Mouse (Mus musculus) 3134 (cell line): ENCODE data around the gene Dhx8.

Experiments
- DNase-seq: peaks from one replicate; pipeline ENCODE4 v3.0.0-alpha.2; 2011; ENCODE audit warnings: low spot score; ENCODE audit not compliant: insufficient read length; ENCODE audit errors: extremely low read depth

The Dhx8 gene

DNA sequence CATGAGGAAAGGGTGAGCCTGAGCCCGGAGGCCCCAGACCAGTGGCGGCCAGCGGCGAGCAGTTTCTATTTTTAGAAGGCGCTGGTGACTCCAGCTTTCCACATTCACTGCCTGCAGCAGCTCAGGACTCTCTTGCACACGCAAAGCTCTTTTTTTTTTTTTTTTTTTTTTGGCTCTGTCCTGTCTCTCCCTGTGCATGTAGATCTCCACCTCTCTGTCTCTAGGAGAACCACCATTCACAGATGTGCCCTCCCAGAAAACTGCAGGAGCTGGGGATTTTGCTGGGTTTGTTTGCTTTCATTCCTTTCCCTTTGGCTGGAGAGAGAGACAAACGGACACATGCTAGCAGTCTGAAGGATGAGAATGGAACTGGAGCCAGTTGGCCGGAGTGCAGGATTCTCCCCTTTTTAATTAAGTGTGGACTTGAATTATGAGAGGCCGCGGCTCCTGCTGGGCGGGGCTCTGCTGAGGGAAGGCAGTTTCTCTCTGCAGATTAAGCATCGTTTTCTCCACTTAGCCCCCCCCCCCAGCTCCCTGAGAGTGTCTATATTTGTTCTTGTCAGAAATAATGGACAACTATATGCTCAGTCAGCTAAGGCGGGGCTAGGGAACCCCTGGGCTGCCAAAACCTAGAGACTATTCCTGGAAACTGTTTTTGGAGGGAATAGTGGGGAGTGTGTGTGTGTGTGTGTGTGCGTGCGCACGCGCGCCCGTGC lies 58.2 kb downstream of the Dhx8 start:
- peak; percentile 69 for DNase-seq

DNA sequence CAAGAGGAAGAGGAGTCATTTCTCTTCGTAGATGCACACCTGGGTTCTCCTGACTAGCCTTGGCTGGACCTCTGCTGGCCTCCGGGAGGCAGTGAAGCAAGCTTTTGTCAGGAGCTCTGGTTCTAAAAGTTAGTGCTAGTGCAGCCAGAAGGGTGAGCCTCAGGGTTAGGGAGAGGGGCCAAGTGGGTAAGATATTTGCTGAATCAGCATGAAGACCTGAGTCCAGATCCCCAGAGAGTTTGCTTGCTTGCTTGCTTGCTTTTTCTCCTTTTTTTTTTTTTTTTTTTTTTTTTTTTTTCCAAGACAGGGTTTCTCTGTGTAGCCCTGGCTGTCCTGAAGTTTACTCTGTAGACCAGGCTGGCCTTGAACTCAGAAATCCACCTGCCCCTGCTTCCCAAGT lies 64.6 kb downstream of the Dhx8 start:
- no peak for DNase-seq

- DNase-seq = no peak
Measured at GRCm38 (mm10) chr11:101798083-101798482, 65.4 kb downstream of the Dhx8 start.

GRCm38 (mm10) chr11:101801386-101801785 lies 68.7 kb downstream of the Dhx8 start:
- DNase-seq = no peak

DNA sequence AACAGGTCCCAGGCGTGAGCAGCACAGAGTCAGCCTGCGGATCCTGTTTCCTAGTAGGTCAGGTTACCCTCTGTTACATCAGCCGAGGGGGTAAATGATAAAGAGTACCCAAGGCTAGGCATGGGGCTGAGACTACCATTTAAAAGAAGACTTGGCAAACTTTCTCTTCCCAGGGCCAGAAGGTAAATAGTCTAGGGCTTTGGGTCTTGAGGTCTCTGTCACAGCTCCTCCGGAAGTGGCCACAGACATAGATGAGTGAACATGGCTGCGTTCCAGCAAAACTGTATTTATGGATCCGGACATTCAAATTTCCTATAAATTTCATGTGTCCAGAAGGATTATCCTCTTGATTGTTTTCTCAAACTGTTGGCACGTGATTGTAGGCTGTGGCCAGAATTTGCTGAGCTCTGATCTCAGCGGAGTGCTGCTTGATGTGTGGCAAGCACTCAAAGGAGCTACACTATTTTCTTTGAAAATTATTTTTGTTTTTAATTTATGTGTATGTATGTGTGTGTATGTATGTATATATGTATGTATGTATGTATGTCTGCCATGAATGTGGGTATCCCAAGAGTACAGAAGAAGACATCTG lies 72.5 kb downstream of the Dhx8 start:
- no peak for DNase-seq

DNA sequence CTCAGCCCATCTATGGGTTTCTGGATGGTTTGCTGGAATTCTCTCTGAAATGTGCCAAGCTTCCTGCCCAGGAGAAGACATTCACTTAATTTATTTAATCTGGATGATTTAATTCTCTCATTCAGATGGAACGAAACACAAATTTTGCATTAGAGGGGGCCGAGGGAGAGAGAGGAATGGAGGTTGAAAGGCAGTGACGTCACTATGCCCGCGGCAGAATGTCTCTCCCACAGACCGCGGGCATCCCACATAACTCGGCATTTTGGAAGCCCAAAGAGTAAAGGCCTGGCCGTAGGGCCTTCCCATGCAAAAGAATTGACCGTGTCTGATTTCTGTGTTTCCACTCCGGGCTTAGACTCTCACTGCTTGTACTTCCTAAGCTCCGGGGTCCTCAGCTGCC lies 74.0 kb downstream of the Dhx8 start:
- peak; percentile 71 for DNase-seq

DNA sequence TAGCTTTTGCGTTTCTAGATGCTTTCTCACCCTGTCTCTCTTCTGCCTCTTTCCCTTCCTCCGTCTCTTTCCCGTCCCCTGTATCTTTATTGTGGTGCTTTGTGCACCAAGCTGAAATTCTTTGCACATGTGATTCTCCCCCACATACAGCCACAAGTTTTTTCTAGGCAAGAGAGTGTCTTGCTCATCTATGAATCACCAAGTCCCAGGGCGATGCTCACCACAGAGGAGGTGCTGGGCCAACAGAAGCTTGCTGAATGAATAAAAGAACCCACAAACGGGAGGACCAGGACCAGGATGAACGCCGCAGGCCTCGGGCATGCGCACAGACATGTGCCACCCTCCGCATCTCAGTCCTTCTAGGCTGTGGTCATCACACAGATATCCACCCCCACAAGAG lies 74.5 kb downstream of the Dhx8 start:
- DNase-seq = peak; percentile 87

- DNase-seq = no peak
Measured at GRCm38 (mm10) chr11:101809060-101809828, 76.5 kb downstream of the Dhx8 start.

DNA sequence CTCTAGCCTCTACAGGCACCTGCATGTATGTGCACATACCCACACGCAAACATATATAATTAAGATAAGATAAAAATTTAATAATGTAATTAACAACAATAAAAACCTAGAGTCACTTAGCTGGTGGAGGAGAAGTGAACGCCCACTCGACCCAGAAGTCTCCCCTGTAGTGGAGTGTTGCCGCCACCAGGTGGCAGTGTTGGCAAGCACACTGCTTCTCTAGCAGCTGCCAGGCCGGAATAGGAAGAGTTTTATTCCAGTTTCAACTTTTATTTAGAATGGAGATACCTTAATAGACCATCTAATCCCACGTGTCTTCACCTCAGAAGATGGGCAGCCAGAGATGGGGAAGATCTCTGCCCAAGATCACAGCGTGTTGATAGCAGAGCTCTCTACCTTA lies 80.5 kb downstream of the Dhx8 start:
- peak; percentile 34 for DNase-seq

DNA sequence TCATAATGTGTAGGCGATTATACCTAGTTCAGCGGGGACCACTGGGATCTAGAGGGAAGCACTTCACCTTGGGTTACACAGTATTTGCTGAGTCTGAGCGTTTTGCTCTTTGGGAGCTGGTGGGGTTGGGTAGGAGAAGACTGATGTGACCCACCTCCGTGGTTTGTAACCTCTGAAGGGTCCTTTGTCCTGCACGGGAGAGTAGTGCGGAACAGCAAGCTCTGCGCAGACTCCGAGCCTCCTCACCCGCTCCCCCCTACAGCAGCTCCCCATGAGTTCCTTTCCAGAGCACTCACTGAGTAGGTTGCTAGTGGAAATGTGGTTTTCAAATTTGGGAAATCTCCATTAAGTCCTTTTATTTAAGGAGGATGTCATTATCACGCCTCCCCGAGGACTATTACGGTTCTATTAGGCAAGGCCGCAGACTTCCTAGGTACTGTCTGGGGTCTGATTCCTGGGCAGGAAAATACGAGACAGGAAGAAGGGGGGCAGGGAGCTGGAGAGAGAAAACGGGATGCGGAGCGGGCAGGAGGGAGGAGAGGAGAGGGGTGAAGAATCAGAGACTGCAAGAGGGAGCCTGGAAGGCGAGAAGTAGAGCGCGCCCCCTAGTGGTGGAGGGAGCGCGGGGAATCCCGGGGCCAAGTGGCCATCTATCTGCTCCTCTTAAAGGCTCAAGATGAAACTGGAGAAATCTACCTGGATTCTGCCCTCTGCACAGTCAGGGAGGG lies 81.8 kb downstream of the Dhx8 start:
- peak; percentile 80 for DNase-seq

DNA sequence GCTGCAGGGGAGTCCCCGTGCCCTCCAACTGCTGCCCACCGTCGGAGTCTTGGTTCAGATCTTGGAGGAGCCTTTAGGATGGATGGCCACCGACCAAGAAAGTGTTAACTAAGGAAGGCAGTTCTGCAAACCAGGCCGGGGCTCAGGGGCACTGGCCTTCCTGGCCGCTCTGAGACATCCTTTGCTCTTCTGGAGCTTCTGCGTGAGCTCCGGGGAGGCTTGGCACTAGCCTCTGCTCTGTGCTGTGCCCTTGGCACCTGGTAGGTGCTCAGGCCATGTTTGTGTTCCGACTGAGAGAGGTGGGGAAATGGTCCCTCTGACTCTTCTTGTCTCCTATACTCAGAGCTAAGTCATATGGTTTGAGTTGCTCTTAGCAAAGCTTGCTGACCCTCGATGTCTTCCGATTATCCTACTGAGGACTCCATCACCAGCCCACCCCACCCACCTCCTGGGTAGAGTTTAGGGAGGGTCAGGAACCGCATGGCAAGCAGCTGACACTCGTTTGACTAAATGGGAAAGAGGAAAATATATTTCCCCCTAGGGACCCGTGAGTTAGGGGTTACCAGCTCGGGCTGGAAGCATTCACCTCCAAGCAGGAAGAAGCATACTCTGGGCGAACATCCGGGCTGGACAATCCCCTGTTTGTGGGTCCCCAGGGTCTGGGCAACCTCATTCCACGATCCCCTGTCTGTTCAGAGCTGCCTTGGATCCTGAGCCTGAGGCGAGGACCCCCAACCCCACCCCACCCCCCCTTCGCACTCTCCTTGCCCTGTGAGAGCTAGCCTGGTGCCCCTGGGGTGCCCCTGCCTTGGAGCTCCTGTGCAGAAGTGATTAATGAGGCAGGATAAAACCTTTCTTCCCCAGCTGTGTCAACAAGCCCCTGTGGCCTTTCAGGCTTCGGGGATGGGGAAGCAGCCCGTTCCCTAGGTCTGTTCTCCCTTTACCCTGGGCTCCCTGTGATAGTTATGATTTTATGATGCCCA lies 82.7 kb downstream of the Dhx8 start:
- DNase-seq = no peak
